Mouse (Mus musculus) liver, embryonic 12.5 days (tissue): ENCODE results near the gene Prmt1. TPM values are rescaled to one million over a fixed set of nuclear protein-coding genes. Genes with fewer than 3 reads are reported as not detected.

Experiments
- ATAC-seq: fragments of 200-750 bp; cut with Nextera tagmentation; 2 replicates; pipeline ENCODE4 v1.8.0; 2017; ENCODE audit warnings: moderate number of reproducible peaks, mild to moderate bottlenecking, moderate library complexity
- H3K27ac ChIP-seq: fragments of 300-500 bp; sonication (generic); 2 replicates; pipeline ENCODE4 v1.5.1; 2016; ENCODE audit warnings: mild to moderate bottlenecking
- H3K27me3 ChIP-seq: fragments of 300-500 bp; sonication (generic); replicated peaks from 2 replicates; pipeline ENCODE4 v1.6.1; 2016; ENCODE audit warnings: mild to moderate bottlenecking, moderate library complexity
- H3K36me3 ChIP-seq: fragments of 300-500 bp; sonication (generic); 2 replicates; pipeline ENCODE4 v1.6.1; 2016; ENCODE audit warnings: mild to moderate bottlenecking, moderate library complexity
- H3K4me1 ChIP-seq: fragments of 300-500 bp; sonication (generic); 2 replicates; pipeline ENCODE4 v1.6.1; 2016
- H3K4me2 ChIP-seq: fragments of 300-500 bp; sonication (generic); 2 replicates; pipeline ENCODE4 v1.6.1; 2016; ENCODE audit warnings: mild to moderate bottlenecking, moderate library complexity
- H3K4me3 ChIP-seq: fragments of 300-500 bp; sonication (generic); 2 replicates; pipeline ENCODE4 v1.5.1; 2016; ENCODE audit warnings: mild to moderate bottlenecking, moderate library complexity
- H3K9ac ChIP-seq: fragments of 300-500 bp; sonication (generic); 2 replicates; pipeline ENCODE4 v1.6.1; 2016; ENCODE audit warnings: mild to moderate bottlenecking, moderate library complexity
- H3K9me3 ChIP-seq: fragments of 300-500 bp; sonication (generic); replicated peaks from 2 replicates; pipeline ENCODE4 v1.6.1; 2016; ENCODE audit warnings: mild to moderate bottlenecking, moderate library complexity
- WGBS: fragments of 180-500 bp; shearing (Covaris S2); methylation state at CpG from one replicate; pipeline ENCODE4 v1.1.7; 2016; ENCODE audit not compliant: insufficient replicate concordance; 5-methylcytosine and 5-hydroxymethylcytosine counted together
- microRNA-seq: library from miRNA; unstranded; fragments of <30 nt; microRNA quantifications from one replicate; pipeline ENCODE4, GENCODE M21; 2017
- polyA plus RNA-seq: library from polyadenylated mRNA; unstranded; fragments of >200 nt; fragmentation: Nextera tagmentation; extraction: Ambion mirVana; gene quantifications from 2 replicates; pipeline ENCODE4 v1.2.1, GENCODE M21; 2016

Prmt1 gene
- polyA plus RNA-seq, 1 experiment from 2014 or later: 262 TPM

- Histone ChIP-seq H3K9me3 (no peaks in the 10 kb centered on the region), H3K4me2 (peak overlapping the region; percentile 84), H3K27me3 (no peaks in the 10 kb centered on the region), H3K9ac (peak overlapping the region; percentile 97), H3K4me1 (peaks cover 55% of the 10 kb centered on the region), H3K4me3 (peak overlapping the region; percentile 100), H3K27ac (peak overlapping the region; percentile 98), H3K36me3 (peaks cover 37% of the 10 kb centered on the region)
- ATAC-seq: peak; percentile 20; the same call in 1 of the 2 replicates
- WGBS: 0% methylated on average over 1 of the region's 1 CpGs
Observed at GRCm38 (mm10) chr7:44928570-44928969, 57.8 kb downstream of the Prmt1 start.

Small RNAs within 50 kb of the gene (microRNA-seq; reads per million reads assigned to microRNA genes)
- not detected for gene Mir7054

Other genes with a start within 250 kb of the Prmt1 start
- gene Vrk3, start 238.2 kb downstream of the Prmt1 start, polyA plus RNA-seq: 31.0 and 31.7 TPM in 2 replicates
- 1.7 and 1.9 TPM in 2 replicates for gene Zfp473, start 235.5 kb downstream of the Prmt1 start, polyA plus RNA-seq
- gene Nup62, start 170.5 kb downstream of the Prmt1 start, polyA plus RNA-seq: 82.6 and 84.9 TPM in 2 replicates
- 0.59 and 0.64 TPM in 2 replicates for gene Il4i1, start 170.2 kb downstream of the Prmt1 start, polyA plus RNA-seq
- 5.4 and 5.7 TPM in 2 replicates for gene Atf5, start 169.9 kb downstream of the Prmt1 start, polyA plus RNA-seq
- gene Akt1s1, start 137.6 kb downstream of the Prmt1 start, polyA plus RNA-seq: 42.7 and 45.3 TPM in 2 replicates
- gene Tbc1d17, start 137.5 kb downstream of the Prmt1 start, polyA plus RNA-seq: 34.4 and 39.6 TPM in 2 replicates
- gene Pnkp, start 129.4 kb downstream of the Prmt1 start, polyA plus RNA-seq: 26.1 and 26.7 TPM in 2 replicates
- 114 and 121 TPM in 2 replicates for gene Ptov1, start 116.8 kb downstream of the Prmt1 start, polyA plus RNA-seq
- 60.4 and 61.0 TPM in 2 replicates for gene Med25, start 93.9 kb downstream of the Prmt1 start, polyA plus RNA-seq
- gene Fuz, start 90.5 kb downstream of the Prmt1 start, polyA plus RNA-seq: 9.0 and 11.4 TPM in 2 replicates
- gene Ap2a1, start 57.1 kb downstream of the Prmt1 start, polyA plus RNA-seq: 85.1 and 86.5 TPM in 2 replicates
- gene Tsks, start 43.4 kb downstream of the Prmt1 start, polyA plus RNA-seq: 0.33 TPM in 1 of 2 replicates, not detected in the other
- 4.0 and 4.3 TPM in 2 replicates for gene Cpt1c, start 11.7 kb downstream of the Prmt1 start, polyA plus RNA-seq
- gene Irf3, start 11.1 kb upstream of the Prmt1 start, polyA plus RNA-seq: 50.4 and 55.9 TPM in 2 replicates
- gene Bcl2l12, start 12.1 kb upstream of the Prmt1 start, polyA plus RNA-seq: 23.6 and 25.4 TPM in 2 replicates
- gene Scaf1, start 29.8 kb upstream of the Prmt1 start, polyA plus RNA-seq: 19.0 and 21.4 TPM in 2 replicates
- gene Rras, start 31.4 kb upstream of the Prmt1 start, polyA plus RNA-seq: 13.9 and 15.5 TPM in 2 replicates
- 3.0 and 4.1 TPM in 2 replicates for gene Prr12, start 66.3 kb upstream of the Prmt1 start, polyA plus RNA-seq
- 31.6 and 38.7 TPM in 2 replicates for gene Nosip, start 75.9 kb upstream of the Prmt1 start, polyA plus RNA-seq
- 8.5 and 8.6 TPM in 2 replicates for gene Prrg2, start 76.1 kb upstream of the Prmt1 start, polyA plus RNA-seq
- gene Rcn3, start 105.7 kb upstream of the Prmt1 start, polyA plus RNA-seq: 69.1 and 70.9 TPM in 2 replicates
- gene Fcgrt, start 117.3 kb upstream of the Prmt1 start, polyA plus RNA-seq: 26.6 and 26.9 TPM in 2 replicates
- gene Rps11, start 137.9 kb upstream of the Prmt1 start, polyA plus RNA-seq: 1,421 and 1,491 TPM in 2 replicates
- 1,134 and 1,149 TPM in 2 replicates for gene Rpl13a, start 142.2 kb upstream of the Prmt1 start, polyA plus RNA-seq
- gene Gm45713, start 149.7 kb upstream of the Prmt1 start, polyA plus RNA-seq: 0.27 and 0.59 TPM in 2 replicates
- 5.1 and 5.7 TPM in 2 replicates for gene Flt3l, start 149.9 kb upstream of the Prmt1 start, polyA plus RNA-seq
- gene Pih1d1, start 167.7 kb upstream of the Prmt1 start, polyA plus RNA-seq: 60.5 and 61.7 TPM in 2 replicates
- 35.9 and 41.2 TPM in 2 replicates for gene Aldh16a1, start 168.0 kb upstream of the Prmt1 start, polyA plus RNA-seq
- not detected in 2 replicates for gene Slc17a7, start 177.4 kb upstream of the Prmt1 start, polyA plus RNA-seq
- not detected in 2 replicates for gene Gfy, start 193.0 kb upstream of the Prmt1 start, polyA plus RNA-seq
- not detected in 2 replicates for gene Pth2, start 194.4 kb upstream of the Prmt1 start, polyA plus RNA-seq
- gene Ccdc155, start 218.3 kb upstream of the Prmt1 start, polyA plus RNA-seq: 0.07 and 0.13 TPM in 2 replicates
- gene Dkkl1, start 225.6 kb upstream of the Prmt1 start, polyA plus RNA-seq: 1.9 and 3.0 TPM in 2 replicates
- 23.6 and 28.2 TPM in 2 replicates for gene Tead2, start 229.2 kb upstream of the Prmt1 start, polyA plus RNA-seq